Mouse (Mus musculus): ENCODE measurements at regions not wholly inside any gene's neighbourhood (a gene's known extent, or its start where the extent isn't known, plus 50 kb on each side); places are given as distances from the start of the nearest gene placed in this dataset.

- no peaks in the 10 kb centered on the region for H3K9me3 ChIP-seq (replicated peaks; ENCODE audit: control insufficient read depth, low read length)
- no peak overlapping the region for H3K9ac ChIP-seq (ENCODE audit: low read length)
- no peaks in the 10 kb centered on the region for H3K27me3 ChIP-seq (ENCODE audit: control insufficient read depth, insufficient read depth, low read length)
- H3K4me3 ChIP-seq (ENCODE audit: low read length): no peak overlapping the region
- no peaks in the 10 kb centered on the region for H3K36me3 ChIP-seq (ENCODE audit: control insufficient read depth, insufficient read depth)
- no peaks in the 10 kb centered on the region for H3K4me1 ChIP-seq (ENCODE audit: control insufficient read depth, insufficient read depth, low read length)
- ATAC-seq (replicated peaks; ENCODE audit: extremely low read depth, insufficient read depth, low FRiP score): no peak
- 87% methylated on average over 4 of the region's 4 CpGs for WGBS
- H3K4me2 ChIP-seq (ENCODE audit: low read depth, low read length): no peak overlapping the region
- no peak overlapping the region for H3K27ac ChIP-seq (ENCODE audit: low read length)
Observed at GRCm38 (mm10) chr15:6034156-6034555, 265.4 kb upstream of the Dab2 start.

DNA sequence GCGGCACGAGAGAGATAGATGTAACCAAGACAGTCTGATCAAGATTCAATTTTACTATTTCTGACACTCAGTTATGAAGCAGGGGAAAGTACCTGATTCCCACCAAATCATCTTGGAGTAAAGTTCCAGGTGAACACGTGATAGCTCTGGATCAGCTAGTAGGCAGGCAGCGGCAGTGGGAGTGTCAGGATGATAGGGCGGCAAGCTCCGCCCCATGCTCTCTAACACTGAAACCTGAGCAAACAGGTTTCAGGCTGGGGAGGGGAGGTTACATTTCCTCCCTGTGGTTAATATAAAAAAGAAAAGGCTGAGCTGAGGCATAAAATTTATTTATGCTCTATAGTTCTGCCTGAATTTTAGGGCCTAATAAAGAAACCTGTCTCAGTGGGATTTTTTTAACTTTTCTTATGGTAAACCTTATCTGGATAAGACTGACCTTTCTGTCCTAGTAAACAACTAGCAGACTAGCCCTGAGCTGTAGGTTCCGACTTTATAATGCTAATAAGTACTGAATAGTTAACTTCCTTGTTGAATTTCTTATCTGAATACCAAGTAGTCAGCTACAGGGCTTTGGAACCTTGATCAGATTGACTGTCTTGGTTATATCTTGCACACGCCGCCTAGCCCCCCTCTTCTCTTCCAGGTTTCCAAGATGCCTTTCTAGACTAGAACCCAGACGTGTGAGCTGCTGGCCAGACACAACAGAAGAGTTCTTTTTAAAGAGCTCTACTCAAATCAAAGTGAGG lies 254.9 kb upstream of the Dab2 start:
- H3K9ac ChIP-seq (ENCODE audit: low read length): no peak overlapping the region
- no peak overlapping the region for H3K4me3 ChIP-seq (ENCODE audit: low read length)
- 46% methylated on average over 10 of the region's 10 CpGs for WGBS
- no peaks in the 10 kb centered on the region for H3K4me1 ChIP-seq (ENCODE audit: control insufficient read depth, insufficient read depth, low read length)
- no peak for ATAC-seq (replicated peaks; ENCODE audit: extremely low read depth, insufficient read depth, low FRiP score)
- H3K27ac ChIP-seq (ENCODE audit: low read length): no peak overlapping the region
- H3K27me3 ChIP-seq (ENCODE audit: control insufficient read depth, insufficient read depth, low read length): no peaks in the 10 kb centered on the region
- 0 out of 2 replicates have a peak overlapping the region, but pooled peaks have one; percentile 5 for H3K4me2 ChIP-seq (ENCODE audit: low read depth, low read length)
- H3K36me3 ChIP-seq (ENCODE audit: control insufficient read depth, insufficient read depth): no peaks in the 10 kb centered on the region
- no peaks in the 10 kb centered on the region for H3K9me3 ChIP-seq (replicated peaks; ENCODE audit: control insufficient read depth, low read length)

GRCm38 (mm10) chr15:6055703-6056102 lies 243.9 kb upstream of the Dab2 start:
- Histone ChIP-seq H3K4me3 (ENCODE audit: low read length) (no peak overlapping the region), H3K9me3 (replicated peaks; ENCODE audit: control insufficient read depth, low read length) (no peaks in the 10 kb centered on the region), H3K27me3 (ENCODE audit: control insufficient read depth, insufficient read depth, low read length) (no peaks in the 10 kb centered on the region), H3K4me1 (ENCODE audit: control insufficient read depth, insufficient read depth, low read length) (no peaks in the 10 kb centered on the region), H3K27ac (ENCODE audit: low read length) (no peak overlapping the region), H3K4me2 (ENCODE audit: low read depth, low read length) (no peak overlapping the region), H3K36me3 (ENCODE audit: control insufficient read depth, insufficient read depth) (no peaks in the 10 kb centered on the region), H3K9ac (ENCODE audit: low read length) (no peak overlapping the region)
- 81% methylated on average over 3 of the region's 3 CpGs for WGBS
- no peak for ATAC-seq (replicated peaks; ENCODE audit: extremely low read depth, insufficient read depth, low FRiP score)

GRCm38 (mm10) chr15:6056887-6057626 lies 242.5 kb upstream of the Dab2 start:
- Histone ChIP-seq H3K27me3 (ENCODE audit: control insufficient read depth, insufficient read depth, low read length) (no peaks in the 10 kb centered on the region), H3K9ac (ENCODE audit: low read length) (no peak overlapping the region), H3K4me1 (ENCODE audit: control insufficient read depth, insufficient read depth, low read length) (no peaks in the 10 kb centered on the region), H3K27ac (ENCODE audit: low read length) (no peak overlapping the region), H3K36me3 (ENCODE audit: control insufficient read depth, insufficient read depth) (no peaks in the 10 kb centered on the region), H3K4me2 (ENCODE audit: low read depth, low read length) (no peak overlapping the region), H3K9me3 (replicated peaks; ENCODE audit: control insufficient read depth, low read length) (no peaks in the 10 kb centered on the region), H3K4me3 (ENCODE audit: low read length) (no peak overlapping the region)
- WGBS: 43% methylated on average over 11 of the region's 11 CpGs
- no peak; the same call in 1 of the 2 replicates for ATAC-seq (replicated peaks; ENCODE audit: extremely low read depth, insufficient read depth, low FRiP score)

- Histone ChIP-seq H3K27ac (ENCODE audit: low read length) (no peak overlapping the region), H3K4me2 (ENCODE audit: low read depth, low read length) (no peak overlapping the region), H3K9ac (ENCODE audit: low read length) (no peak overlapping the region), H3K9me3 (replicated peaks; ENCODE audit: control insufficient read depth, low read length) (no peaks in the 10 kb centered on the region), H3K4me3 (ENCODE audit: low read length) (no peak overlapping the region), H3K27me3 (ENCODE audit: control insufficient read depth, insufficient read depth, low read length) (no peaks in the 10 kb centered on the region), H3K4me1 (ENCODE audit: control insufficient read depth, insufficient read depth, low read length) (no peaks in the 10 kb centered on the region), H3K36me3 (ENCODE audit: control insufficient read depth, insufficient read depth) (no peaks in the 10 kb centered on the region)
- WGBS: 78% methylated on average over 2 of the region's 2 CpGs
- ATAC-seq (replicated peaks; ENCODE audit: extremely low read depth, insufficient read depth, low FRiP score): no peak
Observed at GRCm38 (mm10) chr15:6059361-6059760, 240.2 kb upstream of the Dab2 start.

GRCm38 (mm10) chr15:6059790-6060189 lies 239.8 kb upstream of the Dab2 start:
- no peaks in the 10 kb centered on the region for H3K27me3 ChIP-seq (ENCODE audit: control insufficient read depth, insufficient read depth, low read length)
- no peaks in the 10 kb centered on the region for H3K36me3 ChIP-seq (ENCODE audit: control insufficient read depth, insufficient read depth)
- H3K9me3 ChIP-seq (replicated peaks; ENCODE audit: control insufficient read depth, low read length): no peaks in the 10 kb centered on the region
- no peak overlapping the region for H3K27ac ChIP-seq (ENCODE audit: low read length)
- H3K4me1 ChIP-seq (ENCODE audit: control insufficient read depth, insufficient read depth, low read length): no peaks in the 10 kb centered on the region
- no peak overlapping the region for H3K9ac ChIP-seq (ENCODE audit: low read length)
- H3K4me3 ChIP-seq (ENCODE audit: low read length): no peak overlapping the region
- 73% methylated on average over 5 of the region's 5 CpGs for WGBS
- H3K4me2 ChIP-seq (ENCODE audit: low read depth, low read length): no peak overlapping the region
- no peak for ATAC-seq (replicated peaks; ENCODE audit: extremely low read depth, insufficient read depth, low FRiP score)

- Histone ChIP-seq H3K27ac (ENCODE audit: low read length) (no peak overlapping the region), H3K9ac (ENCODE audit: low read length) (no peak overlapping the region), H3K27me3 (ENCODE audit: control insufficient read depth, insufficient read depth, low read length) (no peaks in the 10 kb centered on the region), H3K4me2 (ENCODE audit: low read depth, low read length) (no peak overlapping the region), H3K4me3 (ENCODE audit: low read length) (no peak overlapping the region), H3K9me3 (replicated peaks; ENCODE audit: control insufficient read depth, low read length) (no peaks in the 10 kb centered on the region), H3K4me1 (ENCODE audit: control insufficient read depth, insufficient read depth, low read length) (no peaks in the 10 kb centered on the region), H3K36me3 (ENCODE audit: control insufficient read depth, insufficient read depth) (no peaks in the 10 kb centered on the region)
- ATAC-seq (replicated peaks; ENCODE audit: extremely low read depth, insufficient read depth, low FRiP score): no peak
- WGBS: 95% methylated on average over 1 of the region's 1 CpGs
Observed at GRCm38 (mm10) chr15:6060649-6061048, 238.9 kb upstream of the Dab2 start.

DNA sequence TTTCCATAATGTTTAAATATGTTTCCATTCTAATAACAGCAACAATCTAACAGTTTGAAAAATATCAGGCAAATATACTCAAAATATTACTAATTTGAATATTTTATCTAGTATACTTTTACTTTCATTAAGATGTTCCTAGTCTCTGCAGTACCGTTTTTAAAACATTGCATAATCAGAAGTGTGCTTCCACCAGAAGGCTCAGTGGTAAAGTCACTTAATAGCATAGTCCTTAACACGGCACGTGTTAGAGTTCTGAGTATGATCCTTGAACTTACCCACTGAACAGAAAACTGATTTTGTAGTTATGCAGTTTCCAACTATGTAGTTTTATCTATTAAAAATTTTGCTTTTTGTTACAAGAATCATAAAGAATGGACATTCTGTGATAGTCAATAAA lies 234.5 kb upstream of the Dab2 start:
- H3K9me3 ChIP-seq (replicated peaks; ENCODE audit: control insufficient read depth, low read length): no peaks in the 10 kb centered on the region
- ATAC-seq (replicated peaks; ENCODE audit: extremely low read depth, insufficient read depth, low FRiP score): no peak
- no peaks in the 10 kb centered on the region for H3K36me3 ChIP-seq (ENCODE audit: control insufficient read depth, insufficient read depth)
- H3K27ac ChIP-seq (ENCODE audit: low read length): no peak overlapping the region
- no peaks in the 10 kb centered on the region for H3K4me1 ChIP-seq (ENCODE audit: control insufficient read depth, insufficient read depth, low read length)
- H3K9ac ChIP-seq (ENCODE audit: low read length): no peak overlapping the region
- H3K4me2 ChIP-seq (ENCODE audit: low read depth, low read length): no peak overlapping the region
- 80% methylated on average over 3 of the region's 3 CpGs for WGBS
- no peaks in the 10 kb centered on the region for H3K27me3 ChIP-seq (ENCODE audit: control insufficient read depth, insufficient read depth, low read length)
- H3K4me3 ChIP-seq (ENCODE audit: low read length): no peak overlapping the region

DNA sequence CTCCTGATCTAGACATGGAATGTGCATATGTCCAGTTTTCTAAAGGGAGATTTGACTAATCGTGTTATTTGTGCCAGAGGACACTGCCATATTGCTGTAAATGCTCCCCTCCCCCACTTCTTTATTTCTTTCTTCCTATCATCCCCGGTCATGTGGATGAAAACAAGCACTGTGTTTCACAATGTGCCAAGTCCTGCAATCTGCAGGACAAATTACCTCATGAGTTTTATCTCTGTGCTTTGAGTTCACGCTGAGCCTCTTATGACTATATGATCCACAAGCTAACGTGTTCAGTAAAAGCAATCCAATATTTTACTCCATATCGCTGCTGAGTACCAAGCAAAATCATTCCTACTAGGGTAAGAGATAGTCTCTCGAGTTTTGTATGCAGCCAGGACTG lies 232.2 kb upstream of the Dab2 start:
- 47% methylated on average over 6 of the region's 6 CpGs for WGBS
- no peak overlapping the region for H3K27ac ChIP-seq (ENCODE audit: low read length)
- H3K9ac ChIP-seq (ENCODE audit: low read length): no peak overlapping the region

More for the DNA sequence above, 232.2 kb upstream of the Dab2 start:
- Histone ChIP-seq H3K36me3 (ENCODE audit: control insufficient read depth, insufficient read depth) (no peaks in the 10 kb centered on the region), H3K4me1 (ENCODE audit: control insufficient read depth, insufficient read depth, low read length) (no peaks in the 10 kb centered on the region), H3K9me3 (replicated peaks; ENCODE audit: control insufficient read depth, low read length) (no peaks in the 10 kb centered on the region), H3K4me3 (ENCODE audit: low read length) (no peak overlapping the region), H3K4me2 (ENCODE audit: low read depth, low read length) (no peak overlapping the region), H3K27me3 (ENCODE audit: control insufficient read depth, insufficient read depth, low read length) (no peaks in the 10 kb centered on the region)
- no peak for ATAC-seq (replicated peaks; ENCODE audit: extremely low read depth, insufficient read depth, low FRiP score)
